ENCODE assay signal across 8 mouse cellular contexts in genomic region chr5:122114176-122114575, GRCm38 (mm10). TPM values are rescaled to one million over a fixed set of nuclear protein-coding genes. Genes with fewer than 3 reads are reported as not detected.
A peak's percentile ranks its signal among the peaks of the same experiment; 100 is the strongest.
DNase-seq lines count a peak whose midpoint lies in the region; ATAC-seq and TF ChIP-seq lines count a peak whose summit lies in the region.

No protein-coding gene starts in this region.

- WGBS in limb, embryonic 10.5 days = 4% methylated on average over 2 of the region's 2 CpGs
- 8% methylated on average over 2 of the region's 2 CpGs for WGBS in heart, embryonic 11.5 days (ENCODE audit: insufficient replicate concordance)

- peak; percentile 89 for TF ChIP-seq CTCF in G1E (IDR thresholded peaks at IDR 0.05; ENCODE audit: low read depth, low read length)

- DNase-seq in layer of hippocampus, adult 18-20 months (ENCODE audit: low spot score in 2 of 2) = peak; percentile 29 to 69
- DNase-seq in layer of hippocampus, adult 9-11 months = no peak
- DNase-seq in G1E (ENCODE audit: low spot score) = peak; percentile 59
- DNase-seq in c-Kit-positive CD71-positive TER-119-positive erythroid progenitor cells, embryonic 14.5 days (ENCODE audit: low spot score) = peak; percentile 59
- peak; percentile 57 for DNase-seq in gastrocnemius, postnatal 10 days
- DNase-seq in limb, embryonic 10.5 days (ENCODE audit: low spot score) = peak; percentile 76

- H3K9me3 ChIP-seq in G1E (replicated peaks) = peaks cover 3% of the 10 kb centered on the region
- no peaks in the 10 kb centered on the region for H3K9me3 ChIP-seq in limb, embryonic 10.5 days (replicated peaks)
- no peaks in the 10 kb centered on the region for H3K9me3 ChIP-seq in heart, embryonic 11.5 days (replicated peaks; ENCODE audit: control insufficient read depth, low read length)

- H3K4me1 ChIP-seq in G1E (ENCODE audit: insufficient read depth, low read depth, low read length) = no peaks in the 10 kb centered on the region
- peaks cover 15% of the 10 kb centered on the region for H3K4me1 ChIP-seq in limb, embryonic 10.5 days
- peaks cover 1% of the 10 kb centered on the region; the same call in 1 of the 2 replicates for H3K4me1 ChIP-seq in heart, embryonic 11.5 days (ENCODE audit: control insufficient read depth, insufficient read depth, low read length)

- peaks cover 25% of the 10 kb centered on the region for H3K27me3 ChIP-seq in G1E (ENCODE audit: insufficient read depth, low read length)
- peaks cover 7% of the 10 kb centered on the region; the same call in 1 of the 2 replicates for H3K27me3 ChIP-seq in limb, embryonic 10.5 days (ENCODE audit: low read depth, poor library complexity, severe bottlenecking)
- no peaks in the 10 kb centered on the region for H3K27me3 ChIP-seq in heart, embryonic 11.5 days (ENCODE audit: control insufficient read depth, insufficient read depth, low read length)

- H3K4me2 ChIP-seq in heart, embryonic 11.5 days = no peak overlapping the region

- no peak overlapping the region for H3K4me3 ChIP-seq in G1E (ENCODE audit: low read depth, low read length)
- H3K4me3 ChIP-seq in limb, embryonic 10.5 days = no peak overlapping the region
- no peak overlapping the region for H3K4me3 ChIP-seq in heart, embryonic 11.5 days (ENCODE audit: low read depth, low read length)

- no peak for ATAC-seq in G1E (ENCODE audit: extremely low read depth, insufficient number of reproducible peaks, low FRiP score, poor library complexity, severe bottlenecking)
- ATAC-seq in neutrophil, adult 5-6 weeks (ENCODE audit: extremely low read depth, insufficient number of reproducible peaks, low FRiP score, poor library complexity, severe bottlenecking) = peak; percentile 56; the same call in 1 of the 2 replicates
- ATAC-seq in heart, embryonic 11.5 days (replicated peaks; ENCODE audit: insufficient number of reproducible peaks, low FRiP score, low TSS enrichment) = no peak

- H3K36me3 ChIP-seq in G1E (replicated peaks) = no peaks in the 10 kb centered on the region
- no peaks in the 10 kb centered on the region for H3K36me3 ChIP-seq in limb, embryonic 10.5 days
- no peaks in the 10 kb centered on the region for H3K36me3 ChIP-seq in heart, embryonic 11.5 days (ENCODE audit: control insufficient read depth, insufficient read depth, low read length)

- no peak overlapping the region for H3K27ac ChIP-seq in limb, embryonic 10.5 days
- no peak overlapping the region for H3K27ac ChIP-seq in heart, embryonic 11.5 days (ENCODE audit: low read depth, low read length)

- H3K9ac ChIP-seq in heart, embryonic 11.5 days (ENCODE audit: low read depth, low read length) = no peak overlapping the region

RNA-seq across cellular contexts. Expression of gene Myl2, which starts 13.4 kb away (rescaled TPM):
- total RNA-seq in layer of hippocampus, adult 18-20 months (2021) = 1 to 10 TPM; 1.1 to 2.2 TPM
- total RNA-seq in G1E (2014; fragmentation: Nextera tagmentation) (not detected in 2 replicates), G1E (2017) (not detected in 2 replicates)
- polyA plus RNA-seq in G1E (2012) = not detected in 2 replicates
- 100 to 1,000 TPM; 526 to 721 TPM for total RNA-seq in gastrocnemius, postnatal 10 days (2021)
- polyA plus RNA-seq in limb, embryonic 10.5 days (2016; fragmentation: Nextera tagmentation; extraction: Ambion mirVana) = 3.1 TPM in 2 replicates
- total RNA-seq in neutrophil, adult 5-6 weeks (2017) = 5.2 and 6.3 TPM in 2 replicates
- polyA plus RNA-seq in heart, embryonic 11.5 days (2014; fragmentation: Nextera tagmentation; extraction: Ambion mirVana) = 6,790 and 6,847 TPM in 2 replicates

RNA-seq across cellular contexts. Expression of gene Ccdc63, which starts 26.4 kb away (rescaled TPM):
- 1 to 10 TPM in 1 of 2 experiments, under 1 TPM in 1; 0.68 to 1.0 TPM for total RNA-seq in layer of hippocampus, adult 18-20 months (2021)
- total RNA-seq in G1E (2014; fragmentation: Nextera tagmentation) (not detected in 2 replicates), G1E (2017) (0.16 and 0.29 TPM in 2 replicates)
- not detected in 2 replicates for polyA plus RNA-seq in G1E (2012)
- total RNA-seq in gastrocnemius, postnatal 10 days (2021) = not detected
- not detected in 2 replicates for polyA plus RNA-seq in limb, embryonic 10.5 days (2016; fragmentation: Nextera tagmentation; extraction: Ambion mirVana)
- 1.1 and 2.0 TPM in 2 replicates for total RNA-seq in neutrophil, adult 5-6 weeks (2017)
- 0.47 and 0.51 TPM in 2 replicates for polyA plus RNA-seq in heart, embryonic 11.5 days (2014; fragmentation: Nextera tagmentation; extraction: Ambion mirVana)

RNA-seq across cellular contexts. Expression of gene Ppp1cc, which starts 43.9 kb away (rescaled TPM):
- total RNA-seq in layer of hippocampus, adult 18-20 months (2021) = 100 to 1,000 TPM; 189 to 219 TPM
- total RNA-seq in G1E (2014; fragmentation: Nextera tagmentation) (269 and 270 TPM in 2 replicates), G1E (2017) (293 and 329 TPM in 2 replicates)
- 148 and 214 TPM in 2 replicates for polyA plus RNA-seq in G1E (2012)
- total RNA-seq in gastrocnemius, postnatal 10 days (2021) = 100 to 1,000 TPM; 144 to 156 TPM
- polyA plus RNA-seq in limb, embryonic 10.5 days (2016; fragmentation: Nextera tagmentation; extraction: Ambion mirVana) = 373 and 383 TPM in 2 replicates
- 282 and 304 TPM in 2 replicates for total RNA-seq in neutrophil, adult 5-6 weeks (2017)
- polyA plus RNA-seq in heart, embryonic 11.5 days (2014; fragmentation: Nextera tagmentation; extraction: Ambion mirVana) = 216 and 225 TPM in 2 replicates

Comparison
In these comparisons a context has a peak if more than half of its experiments do, and no peak if none do; other contexts are left out.
1. RNA of gene Myl2, which starts 13.4 kb away (total RNA-seq): 526 to 721 TPM in gastrocnemius, postnatal 10 days; 5.2 to 6.3 TPM in neutrophil, adult 5-6 weeks, 1.1 to 2.2 TPM in layer of hippocampus, adult 18-20 months and not detected in G1E; every median in the first group is over 10 times any median in the second.